ENCODE assay signal across 31 mouse cellular contexts in genomic region chr12:87464678-87465297, GRCm38 (mm10). TPM values are rescaled to one million over a fixed set of nuclear protein-coding genes. Genes with fewer than 3 reads are reported as not detected.
A peak's percentile ranks its signal among the peaks of the same experiment; 100 is the strongest.
DNase-seq lines count a peak whose midpoint lies in the region; ATAC-seq and TF ChIP-seq lines count a peak whose summit lies in the region.
"Had no signal": no experiment of that assay in that cellular context is flagged by ENCODE, and none has a peak within 500 bp of the region (broad histone marks: within the 10 kb centered on the region; RNA-seq: fewer than 3 reads in every experiment).

No protein-coding gene starts in this region.

- no peak overlapping the region for H3K4me3 ChIP-seq in midbrain, embryonic 11.5 days (ENCODE audit: low read depth, low read length)
- no peak overlapping the region for H3K4me3 ChIP-seq in midbrain, embryonic 16.5 days (ENCODE audit: low read depth, low read length)
- H3K4me3 ChIP-seq in intestine, embryonic 14.5 days (ENCODE audit: low read depth, low read length): no peak overlapping the region
- H3K4me3 ChIP-seq in liver, embryonic 14.5 days (ENCODE audit: insufficient read depth in 1 of 2, low read depth in 2 of 2, low read length in 2 of 2): no peak overlapping the region
- no peak overlapping the region for H3K4me3 ChIP-seq in stomach, postnatal 0 days (ENCODE audit: low read depth, low read length)
- no peak overlapping the region for H3K4me3 ChIP-seq in hindbrain, embryonic 16.5 days (ENCODE audit: low read length)
- H3K4me3 ChIP-seq: embryonic facial prominence, embryonic 10.5 days; forebrain, embryonic 12.5 days; hindbrain, embryonic 10.5 days; limb, embryonic 13.5 days; lung, embryonic 15.5 days; myocyte had no signal

- DNase-seq in midbrain, embryonic 11.5 days (ENCODE audit: low spot score, missing footprints): peak; percentile 74
- DNase-seq in intestine, embryonic 14.5 days (ENCODE audit: low spot score): no peak
- DNase-seq in liver, embryonic 14.5 days (ENCODE audit: low read depth in 3 of 3, low spot score in 3 of 3): no peak
- DNase-seq in stomach, postnatal 0 days (ENCODE audit: low spot score): peak; percentile 20
- DNase-seq in adrenal gland, adult 2 months: no peak
- DNase-seq in testis, postnatal 10 days (ENCODE audit: low spot score): no peak
- DNase-seq: adrenal gland, postnatal 25 days; cerebellum, adult 9-10 months; kidney, adult 9 months; kidney, postnatal 36 days; layer of hippocampus, adult 9-11 months; midbrain, embryonic 14.5 days; right cerebral cortex, postnatal 4 days; thymus, postnatal 36 days had no signal

- WGBS in midbrain, embryonic 11.5 days: 91% methylated on average over 6 of the region's 6 CpGs
- WGBS in midbrain, embryonic 16.5 days: 90% methylated on average over 6 of the region's 6 CpGs
- 76% methylated on average over 6 of the region's 6 CpGs for WGBS in intestine, embryonic 14.5 days
- 47% methylated on average over 6 of the region's 6 CpGs for WGBS in liver, embryonic 14.5 days (ENCODE audit: insufficient replicate concordance)
- WGBS in stomach, postnatal 0 days: 79% methylated on average over 6 of the region's 6 CpGs
- 95% methylated on average over 6 of the region's 6 CpGs for WGBS in hindbrain, embryonic 16.5 days

- no peak for TF ChIP-seq CTCF in liver, embryonic 14.5 days (IDR thresholded peaks at IDR 0.05; ENCODE audit: low read depth)
- no peak for TF ChIP-seq CTCF in stomach, postnatal 0 days (IDR thresholded peaks at IDR 0.05; ENCODE audit: low read depth)

- H3K27ac ChIP-seq in midbrain, embryonic 11.5 days (ENCODE audit: low read depth, low read length): no peak overlapping the region
- no peak overlapping the region for H3K27ac ChIP-seq in midbrain, embryonic 16.5 days (ENCODE audit: low read length)
- H3K27ac ChIP-seq in intestine, embryonic 14.5 days (ENCODE audit: low read depth): no peak overlapping the region
- no peak overlapping the region for H3K27ac ChIP-seq in liver, embryonic 14.5 days
- H3K27ac ChIP-seq in stomach, postnatal 0 days (replicated peaks): no peak overlapping the region
- no peak overlapping the region for H3K27ac ChIP-seq in hindbrain, embryonic 16.5 days (ENCODE audit: low read depth, low read length)
- H3K27ac ChIP-seq: embryonic facial prominence, embryonic 10.5 days; forebrain, embryonic 12.5 days; hindbrain, embryonic 10.5 days; limb, embryonic 13.5 days; lung, embryonic 15.5 days had no signal

- ATAC-seq in midbrain, embryonic 11.5 days (ENCODE audit: low FRiP score): no peak
- no peak for ATAC-seq in midbrain, embryonic 16.5 days
- ATAC-seq in intestine, embryonic 14.5 days (replicated peaks; ENCODE audit: low FRiP score, low TSS enrichment, low read depth): peak; percentile 82
- peak; percentile 82 for ATAC-seq in liver, embryonic 14.5 days (ENCODE audit: insufficient read depth)
- 0 out of 2 replicates have a peak, but pooled peaks have one; percentile 63 for ATAC-seq in stomach, postnatal 0 days (ENCODE audit: low FRiP score, low TSS enrichment)
- no peak for ATAC-seq in hindbrain, embryonic 16.5 days

- no peak for TF ChIP-seq EP300 in liver, embryonic 14.5 days (IDR thresholded peaks at IDR 0.05; ENCODE audit: low read depth)
- TF ChIP-seq EP300 in stomach, postnatal 0 days (optimal IDR thresholded peaks at IDR 0.05): no peak

- no peak overlapping the region for H3K9ac ChIP-seq in midbrain, embryonic 11.5 days (ENCODE audit: low read length)
- H3K9ac ChIP-seq in midbrain, embryonic 16.5 days (ENCODE audit: low read depth, low read length): no peak overlapping the region
- no peak overlapping the region for H3K9ac ChIP-seq in intestine, embryonic 14.5 days (ENCODE audit: low read length)
- H3K9ac ChIP-seq in liver, embryonic 14.5 days (replicated peaks): no peak overlapping the region
- H3K9ac ChIP-seq in stomach, postnatal 0 days (ENCODE audit: low read length): no peak overlapping the region
- H3K9ac ChIP-seq in hindbrain, embryonic 16.5 days (ENCODE audit: low read depth, low read length): no peak overlapping the region
- H3K9ac ChIP-seq: forebrain, embryonic 12.5 days; limb, embryonic 13.5 days; lung, embryonic 15.5 days had no signal

- no peaks in the 10 kb centered on the region for H3K9me3 ChIP-seq in midbrain, embryonic 11.5 days (ENCODE audit: control insufficient read depth, low read length)
- H3K9me3 ChIP-seq in midbrain, embryonic 16.5 days (replicated peaks; ENCODE audit: control insufficient read depth, low read length, poor library complexity, severe bottlenecking): no peaks in the 10 kb centered on the region
- H3K9me3 ChIP-seq in intestine, embryonic 14.5 days (ENCODE audit: control insufficient read depth, low read length): no peaks in the 10 kb centered on the region
- H3K9me3 ChIP-seq in liver, embryonic 14.5 days (ENCODE audit: control insufficient read depth, low read length): no peaks in the 10 kb centered on the region
- no peaks in the 10 kb centered on the region for H3K9me3 ChIP-seq in stomach, postnatal 0 days (ENCODE audit: control insufficient read depth, low read length)
- H3K9me3 ChIP-seq in hindbrain, embryonic 16.5 days (ENCODE audit: control insufficient read depth, low read length): no peaks in the 10 kb centered on the region
- H3K9me3 ChIP-seq: embryonic facial prominence, embryonic 10.5 days; forebrain, embryonic 12.5 days; hindbrain, embryonic 10.5 days; limb, embryonic 13.5 days; lung, embryonic 15.5 days had no signal

- peaks cover 18% of the 10 kb centered on the region for H3K36me3 ChIP-seq in midbrain, embryonic 11.5 days (ENCODE audit: control insufficient read depth, insufficient read depth, low read length)
- peaks cover 29% of the 10 kb centered on the region for H3K36me3 ChIP-seq in midbrain, embryonic 16.5 days (ENCODE audit: control insufficient read depth, insufficient read depth, low read length)
- H3K36me3 ChIP-seq in intestine, embryonic 14.5 days (ENCODE audit: control insufficient read depth, insufficient read depth, low read length): peaks cover 80% of the 10 kb centered on the region
- H3K36me3 ChIP-seq in liver, embryonic 14.5 days (replicated peaks; ENCODE audit: control insufficient read depth, insufficient read depth, low read depth): peaks cover 64% of the 10 kb centered on the region
- peaks cover 26% of the 10 kb centered on the region for H3K36me3 ChIP-seq in stomach, postnatal 0 days (ENCODE audit: control insufficient read depth, insufficient read depth, low read length)
- H3K36me3 ChIP-seq in hindbrain, embryonic 16.5 days (ENCODE audit: control insufficient read depth, insufficient read depth, low read length): peaks cover 21% of the 10 kb centered on the region

- no peaks in the 10 kb centered on the region for H3K4me1 ChIP-seq in midbrain, embryonic 11.5 days (ENCODE audit: control insufficient read depth, insufficient read depth, low read length)
- peaks cover 4% of the 10 kb centered on the region for H3K4me1 ChIP-seq in midbrain, embryonic 16.5 days (ENCODE audit: control insufficient read depth, insufficient read depth, low read length)
- no peaks in the 10 kb centered on the region for H3K4me1 ChIP-seq in intestine, embryonic 14.5 days (replicated peaks; ENCODE audit: control insufficient read depth, insufficient read depth, low read length)
- peaks cover 4 to 8% of the 10 kb centered on the region in 2 experiments; a peak in 3 of 4 replicates for H3K4me1 ChIP-seq in liver, embryonic 14.5 days (replicated peaks; ENCODE audit: control insufficient read depth in 2 of 2, insufficient read depth in 2 of 2, low read length in 1 of 2)
- H3K4me1 ChIP-seq in stomach, postnatal 0 days (replicated peaks; ENCODE audit: control insufficient read depth, insufficient read depth): no peaks in the 10 kb centered on the region
- H3K4me1 ChIP-seq in hindbrain, embryonic 16.5 days (ENCODE audit: control insufficient read depth, insufficient read depth, low read depth, low read length): no peaks in the 10 kb centered on the region
- H3K4me1 ChIP-seq: hindbrain, embryonic 10.5 days; limb, embryonic 13.5 days; lung, embryonic 15.5 days had no signal

- no peak overlapping the region for H3K4me2 ChIP-seq in midbrain, embryonic 11.5 days
- H3K4me2 ChIP-seq in midbrain, embryonic 16.5 days (ENCODE audit: low read length): no peak overlapping the region
- no peak overlapping the region for H3K4me2 ChIP-seq in intestine, embryonic 14.5 days (ENCODE audit: low read length)
- H3K4me2 ChIP-seq in liver, embryonic 14.5 days (ENCODE audit: low read depth): no peak overlapping the region
- H3K4me2 ChIP-seq in stomach, postnatal 0 days (replicated peaks; ENCODE audit: low read depth): no peak overlapping the region
- H3K4me2 ChIP-seq in hindbrain, embryonic 16.5 days (ENCODE audit: low read length): no peak overlapping the region
- H3K4me2 ChIP-seq: forebrain, embryonic 12.5 days; limb, embryonic 13.5 days; lung, embryonic 15.5 days had no signal

- no peaks in the 10 kb centered on the region for H3K27me3 ChIP-seq in midbrain, embryonic 11.5 days (ENCODE audit: control insufficient read depth, insufficient read depth, low read length)
- no peaks in the 10 kb centered on the region for H3K27me3 ChIP-seq in midbrain, embryonic 16.5 days (ENCODE audit: control insufficient read depth, insufficient read depth, low read depth, low read length)
- no peaks in the 10 kb centered on the region for H3K27me3 ChIP-seq in intestine, embryonic 14.5 days (replicated peaks; ENCODE audit: control insufficient read depth, insufficient read depth, low read length)
- no peaks in the 10 kb centered on the region for H3K27me3 ChIP-seq in liver, embryonic 14.5 days (ENCODE audit: control insufficient read depth, insufficient read depth, low read length)
- H3K27me3 ChIP-seq in stomach, postnatal 0 days (ENCODE audit: control insufficient read depth, insufficient read depth, low read length): no peaks in the 10 kb centered on the region
- no peaks in the 10 kb centered on the region for H3K27me3 ChIP-seq in hindbrain, embryonic 16.5 days (replicated peaks; ENCODE audit: control insufficient read depth, insufficient read depth, low read length)
- H3K27me3 ChIP-seq: CH12.LX; forebrain, embryonic 12.5 days; limb, embryonic 13.5 days; lung, embryonic 15.5 days had no signal

RNA-seq across cellular contexts. Expression of gene Snw1, which starts 7.3 kb away (rescaled TPM):
- 173 and 176 TPM in 2 replicates for polyA plus RNA-seq in midbrain, embryonic 11.5 days (2014; fragmentation: Nextera tagmentation; extraction: Ambion mirVana)
- polyA plus RNA-seq in midbrain, embryonic 16.5 days (2015; fragmentation: Nextera tagmentation; extraction: Ambion mirVana): 93.1 and 103 TPM in 2 replicates
- 121 and 142 TPM in 2 replicates for polyA plus RNA-seq in intestine, embryonic 14.5 days (2014; fragmentation: Nextera tagmentation; extraction: Ambion mirVana)
- polyA plus RNA-seq in liver, embryonic 14.5 days (2012; rRNA removed): 10.1 and 19.5 TPM in 2 replicates
- polyA plus RNA-seq in liver, embryonic 14.5 days (2014; fragmentation: Nextera tagmentation; extraction: Ambion mirVana): 55.5 and 63.0 TPM in 2 replicates
- 71.5 and 75.5 TPM in 2 replicates for polyA plus RNA-seq in stomach, postnatal 0 days (2015; fragmentation: Nextera tagmentation; extraction: Ambion mirVana)
- total RNA-seq in adrenal gland, adult 2 months (2021): 10 to 100 TPM; 60.7 to 75.1 TPM
- polyA plus RNA-seq in adrenal gland, adult 2 months (2012; rRNA removed): 2.1 and 2.3 TPM in 2 replicates
- polyA plus RNA-seq in hindbrain, embryonic 16.5 days (2015; fragmentation: Nextera tagmentation; extraction: Ambion mirVana): 92.7 and 99.0 TPM in 2 replicates

RNA-seq across cellular contexts. Expression of gene Alkbh1, which starts 21.0 kb away (rescaled TPM):
- 37.6 TPM in 2 replicates for polyA plus RNA-seq in midbrain, embryonic 11.5 days (2014; fragmentation: Nextera tagmentation; extraction: Ambion mirVana)
- 40.7 and 41.8 TPM in 2 replicates for polyA plus RNA-seq in midbrain, embryonic 16.5 days (2015; fragmentation: Nextera tagmentation; extraction: Ambion mirVana)
- polyA plus RNA-seq in intestine, embryonic 14.5 days (2014; fragmentation: Nextera tagmentation; extraction: Ambion mirVana): 58.0 and 59.9 TPM in 2 replicates
- polyA plus RNA-seq in liver, embryonic 14.5 days (2012; rRNA removed): 12.0 and 16.3 TPM in 2 replicates
- polyA plus RNA-seq in liver, embryonic 14.5 days (2014; fragmentation: Nextera tagmentation; extraction: Ambion mirVana): 10.4 TPM in 2 replicates
- polyA plus RNA-seq in stomach, postnatal 0 days (2015; fragmentation: Nextera tagmentation; extraction: Ambion mirVana): 21.7 and 21.8 TPM in 2 replicates
- 10 to 100 TPM; 15.3 to 28.5 TPM for total RNA-seq in adrenal gland, adult 2 months (2021)
- polyA plus RNA-seq in adrenal gland, adult 2 months (2012; rRNA removed): 11.3 and 13.3 TPM in 2 replicates
- polyA plus RNA-seq in hindbrain, embryonic 16.5 days (2015; fragmentation: Nextera tagmentation; extraction: Ambion mirVana): 35.4 and 37.1 TPM in 2 replicates

RNA-seq across cellular contexts. Expression of gene Slirp, which starts 21.1 kb away (rescaled TPM):
- 283 and 306 TPM in 2 replicates for polyA plus RNA-seq in midbrain, embryonic 11.5 days (2014; fragmentation: Nextera tagmentation; extraction: Ambion mirVana)
- 195 and 209 TPM in 2 replicates for polyA plus RNA-seq in midbrain, embryonic 16.5 days (2015; fragmentation: Nextera tagmentation; extraction: Ambion mirVana)
- 286 and 300 TPM in 2 replicates for polyA plus RNA-seq in intestine, embryonic 14.5 days (2014; fragmentation: Nextera tagmentation; extraction: Ambion mirVana)
- polyA plus RNA-seq in liver, embryonic 14.5 days (2012; rRNA removed): 38.5 and 44.2 TPM in 2 replicates
- polyA plus RNA-seq in liver, embryonic 14.5 days (2014; fragmentation: Nextera tagmentation; extraction: Ambion mirVana): 180 and 182 TPM in 2 replicates
- polyA plus RNA-seq in stomach, postnatal 0 days (2015; fragmentation: Nextera tagmentation; extraction: Ambion mirVana): 226 and 238 TPM in 2 replicates
- total RNA-seq in adrenal gland, adult 2 months (2021): 100 to 1,000 TPM; 182 to 188 TPM
- polyA plus RNA-seq in adrenal gland, adult 2 months (2012; rRNA removed): 5.1 TPM in 2 replicates
- polyA plus RNA-seq in hindbrain, embryonic 16.5 days (2015; fragmentation: Nextera tagmentation; extraction: Ambion mirVana): 185 and 200 TPM in 2 replicates

RNA-seq across cellular contexts. Expression of gene Gm5788, which starts 29.7 kb away (rescaled TPM):
- polyA plus RNA-seq in midbrain, embryonic 11.5 days (2014; fragmentation: Nextera tagmentation; extraction: Ambion mirVana): not detected in 2 replicates
- not detected in 2 replicates for polyA plus RNA-seq in midbrain, embryonic 16.5 days (2015; fragmentation: Nextera tagmentation; extraction: Ambion mirVana)
- polyA plus RNA-seq in intestine, embryonic 14.5 days (2014; fragmentation: Nextera tagmentation; extraction: Ambion mirVana): not detected in 2 replicates
- not detected in 2 replicates for polyA plus RNA-seq in liver, embryonic 14.5 days (2012; rRNA removed)
- polyA plus RNA-seq in liver, embryonic 14.5 days (2014; fragmentation: Nextera tagmentation; extraction: Ambion mirVana): not detected in 2 replicates
- polyA plus RNA-seq in stomach, postnatal 0 days (2015; fragmentation: Nextera tagmentation; extraction: Ambion mirVana): not detected in 2 replicates
- total RNA-seq in adrenal gland, adult 2 months (2021): not detected
- not detected in 2 replicates for polyA plus RNA-seq in adrenal gland, adult 2 months (2012; rRNA removed)
- not detected in 2 replicates for polyA plus RNA-seq in hindbrain, embryonic 16.5 days (2015; fragmentation: Nextera tagmentation; extraction: Ambion mirVana)
- total RNA-seq: adrenal gland, postnatal 25 days; CH12.LX; common myeloid progenitor, adult 5-6 weeks; gastrocnemius, adult 8-10 months; granulocyte monocyte progenitor cell, adult 5-6 weeks; left cerebral cortex, postnatal 10 days had no signal
- polyA plus RNA-seq: embryonic facial prominence, embryonic 10.5 days; forebrain, embryonic 12.5 days; frontal cortex, adult 2 months; heart, embryonic 14.5 days; hindbrain, embryonic 10.5 days; limb, embryonic 13.5 days; lung, embryonic 15.5 days; midbrain, embryonic 14.5 days; myocyte; neural tube, embryonic 14.5 days; testis, adult 2 months had no signal

RNA-seq across cellular contexts. Expression of gene Gm8300, which starts 49.3 kb away (rescaled TPM):
- not detected in 2 replicates for polyA plus RNA-seq in midbrain, embryonic 11.5 days (2014; fragmentation: Nextera tagmentation; extraction: Ambion mirVana)
- not detected in 2 replicates for polyA plus RNA-seq in midbrain, embryonic 16.5 days (2015; fragmentation: Nextera tagmentation; extraction: Ambion mirVana)
- not detected in 2 replicates for polyA plus RNA-seq in intestine, embryonic 14.5 days (2014; fragmentation: Nextera tagmentation; extraction: Ambion mirVana)
- polyA plus RNA-seq in liver, embryonic 14.5 days (2012; rRNA removed): not detected in 2 replicates
- not detected in 2 replicates for polyA plus RNA-seq in liver, embryonic 14.5 days (2014; fragmentation: Nextera tagmentation; extraction: Ambion mirVana)
- not detected in 2 replicates for polyA plus RNA-seq in stomach, postnatal 0 days (2015; fragmentation: Nextera tagmentation; extraction: Ambion mirVana)
- total RNA-seq in adrenal gland, adult 2 months (2021): not detected
- polyA plus RNA-seq in adrenal gland, adult 2 months (2012; rRNA removed): not detected in 2 replicates
- not detected in 2 replicates for polyA plus RNA-seq in hindbrain, embryonic 16.5 days (2015; fragmentation: Nextera tagmentation; extraction: Ambion mirVana)
- total RNA-seq: adrenal gland, postnatal 25 days; common myeloid progenitor, adult 5-6 weeks; gastrocnemius, adult 8-10 months; granulocyte monocyte progenitor cell, adult 5-6 weeks; left cerebral cortex, postnatal 10 days had no signal
- polyA plus RNA-seq: embryonic facial prominence, embryonic 10.5 days; forebrain, embryonic 12.5 days; frontal cortex, adult 2 months; heart, embryonic 14.5 days; hindbrain, embryonic 10.5 days; limb, embryonic 13.5 days; lung, embryonic 15.5 days; midbrain, embryonic 14.5 days; neural tube, embryonic 14.5 days; testis, adult 2 months had no signal

Comparison
In these comparisons a context has a peak if more than half of its experiments do, and no peak if none do; other contexts are left out.
1. ATAC-seq: peak in intestine, embryonic 14.5 days (single experiment), liver, embryonic 14.5 days (single experiment) and stomach, postnatal 0 days (single experiment); none in midbrain, embryonic 11.5 days (single experiment), midbrain, embryonic 16.5 days (single experiment) and hindbrain, embryonic 16.5 days (single experiment).
2. DNase-seq: peak in midbrain, embryonic 11.5 days (single experiment) and stomach, postnatal 0 days (single experiment); none in intestine, embryonic 14.5 days (single experiment), liver, embryonic 14.5 days (0 of 3), adrenal gland, adult 2 months (single experiment) and testis, postnatal 10 days (single experiment).